Mouse (Mus musculus): ENCODE data around the gene Cebpa.

Gene Cebpa

GRCm38 (mm10) chr7:35120146-35120691, 1.1 kb downstream of the Cebpa start:
- peak; percentile 17 for DNase-seq

- DNase-seq: no peak
These were observed 2.1 kb downstream of the Cebpa start for GRCm38 (mm10) chr7:35121150-35121549.

DNA sequence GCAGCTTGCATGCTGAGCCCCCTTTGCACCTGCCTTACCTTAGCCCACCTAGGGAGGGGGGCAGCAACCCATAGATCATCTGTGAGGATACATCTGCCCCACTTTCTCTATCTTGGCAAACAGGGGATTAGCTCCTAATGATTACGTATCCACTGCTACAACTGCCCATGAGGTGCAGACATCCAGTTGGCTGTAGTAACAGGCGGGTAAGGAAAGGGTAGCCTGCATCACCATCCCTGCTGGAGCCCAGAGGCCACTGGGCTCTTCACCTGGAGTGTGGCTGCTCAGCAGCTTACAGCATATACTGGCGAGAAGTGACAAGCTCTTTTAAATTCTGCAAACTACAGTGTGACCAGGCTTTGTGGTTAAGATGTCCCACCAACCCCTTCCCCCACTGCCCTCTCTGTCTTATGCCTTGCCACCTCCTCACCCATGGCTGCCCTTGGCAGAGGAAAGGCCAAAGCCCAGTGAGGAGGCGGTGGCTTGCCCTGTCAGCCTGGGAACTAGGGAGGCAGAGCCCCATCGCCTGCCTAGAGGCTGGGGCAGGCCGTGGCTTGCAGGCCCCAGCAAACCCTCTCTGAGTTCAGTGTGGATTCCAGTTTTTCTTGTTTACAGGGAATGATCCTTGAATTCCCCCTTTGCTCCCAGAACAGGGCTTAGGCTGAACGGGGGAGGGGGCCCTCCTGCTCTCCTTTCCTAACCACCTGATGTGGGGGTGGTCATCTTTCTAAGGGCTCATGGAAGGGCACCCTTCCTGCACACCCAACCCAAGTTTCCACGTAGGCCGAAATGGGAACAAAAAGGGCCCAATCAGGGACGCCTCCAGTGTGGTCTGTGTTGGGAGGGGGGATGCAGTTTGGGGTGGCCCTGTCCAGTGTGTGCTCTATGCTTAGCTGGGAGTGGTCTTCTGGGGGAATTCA, 3.6 kb downstream of the Cebpa start:
- DNase-seq: no peak

- DNase-seq: no peak
These were observed 4.4 kb downstream of the Cebpa start for GRCm38 (mm10) chr7:35123431-35123953.

GRCm38 (mm10) chr7:35124216-35124615, 5.1 kb downstream of the Cebpa start:
- DNase-seq: no peak

- no peak for DNase-seq
These were observed 5.7 kb downstream of the Cebpa start for GRCm38 (mm10) chr7:35124745-35125144.

DNA sequence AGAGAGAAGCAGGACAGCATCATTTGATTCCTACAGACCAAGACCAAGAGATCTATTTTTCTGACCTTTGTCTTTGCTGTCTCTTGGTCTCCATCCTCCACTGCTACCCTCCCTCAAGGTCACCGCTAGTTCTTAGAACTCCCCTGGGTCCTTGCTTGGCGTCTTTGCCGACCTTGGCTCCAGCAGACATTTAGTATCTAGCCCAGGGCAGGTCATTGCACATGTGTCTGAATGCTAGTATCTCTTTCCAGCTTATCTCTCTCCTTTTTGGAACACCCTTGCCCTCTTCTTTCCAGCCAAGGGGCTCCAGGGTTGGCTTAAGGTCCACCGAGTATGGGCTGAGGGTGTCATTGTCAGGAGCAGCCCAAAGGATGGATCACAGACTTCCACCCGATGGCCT, 6.9 kb downstream of the Cebpa start:
- no peak for DNase-seq

DNA sequence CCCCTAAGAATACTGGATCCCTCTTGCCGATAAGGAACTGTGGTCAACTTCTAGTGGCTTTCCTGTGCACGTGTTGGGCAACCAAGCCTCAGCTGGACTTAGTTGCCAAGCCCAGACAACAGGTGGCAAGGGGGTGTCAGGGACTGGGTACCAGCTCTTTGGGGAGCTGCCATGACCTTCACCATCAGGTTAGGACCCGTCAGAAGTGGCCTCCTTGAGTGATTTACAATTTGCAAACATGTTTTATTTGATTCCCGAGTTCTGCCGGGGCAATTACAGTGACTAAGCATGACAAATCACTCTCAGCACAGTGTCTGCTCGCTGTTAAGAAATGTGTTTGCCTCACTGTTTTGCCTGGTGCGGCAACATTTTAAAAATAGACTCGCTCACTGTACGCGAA, 7.9 kb downstream of the Cebpa start:
- DNase-seq: no peak

DNA sequence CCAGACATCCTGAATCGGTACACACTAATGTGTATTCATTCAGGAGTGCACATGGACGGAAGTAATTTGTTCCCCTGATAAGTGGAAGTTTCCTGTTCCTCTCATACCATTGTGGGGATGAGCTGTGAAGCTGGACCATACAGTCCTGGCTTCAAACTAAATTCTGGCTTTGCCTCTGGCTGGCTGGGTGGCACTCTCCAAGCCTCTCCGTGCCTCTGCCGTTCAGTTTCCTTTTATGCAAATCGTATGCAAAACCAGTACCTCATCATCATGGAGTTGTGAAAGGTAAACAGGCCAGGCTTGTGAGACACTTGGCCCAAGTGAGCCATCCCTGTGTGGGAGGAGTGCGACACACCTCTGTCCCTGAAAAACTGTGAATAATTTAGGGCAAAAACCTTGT, 8.6 kb downstream of the Cebpa start:
- DNase-seq: no peak

DNA sequence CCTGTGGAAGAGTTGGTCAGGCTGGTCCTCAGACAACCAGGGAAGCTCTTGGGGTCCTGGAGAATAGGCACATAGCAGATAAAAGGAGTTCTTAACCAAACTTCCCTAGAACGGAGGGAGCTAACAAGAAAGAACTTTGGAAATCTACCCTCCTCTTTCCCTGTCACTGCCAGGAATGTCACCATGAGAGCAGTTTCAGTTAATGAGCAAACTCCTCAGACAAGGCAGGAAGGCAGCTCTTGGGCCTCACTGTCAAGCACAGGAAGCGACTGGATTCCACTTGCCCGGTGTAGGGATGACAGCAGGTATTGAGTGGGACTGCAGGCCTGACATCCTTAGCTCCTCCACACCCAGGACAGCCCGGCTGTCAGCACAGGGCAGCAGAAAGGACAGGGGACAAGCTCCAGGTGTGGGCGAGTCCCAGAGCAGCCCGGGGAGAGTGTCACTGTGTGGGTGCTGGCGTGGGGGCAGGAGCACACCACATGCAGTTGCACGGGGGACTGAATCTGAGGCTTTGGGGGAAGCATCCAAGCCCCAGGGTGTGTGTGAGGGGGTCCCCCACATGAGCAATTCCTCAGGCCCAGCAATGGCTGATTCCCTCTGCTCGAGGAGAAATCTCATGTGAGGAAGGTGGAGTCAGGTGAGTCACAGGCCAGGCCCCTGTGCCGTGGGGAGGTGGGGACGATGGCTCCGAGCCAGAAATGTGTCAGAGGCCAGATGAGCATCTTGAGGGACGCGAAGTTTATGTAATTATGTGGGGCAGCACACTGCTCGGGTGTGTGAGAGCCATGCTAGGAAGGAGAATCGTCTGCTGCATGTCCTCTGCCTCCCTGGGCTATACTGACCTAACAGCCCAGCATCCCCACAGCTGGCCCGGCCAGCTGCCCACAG, 9.8 kb downstream of the Cebpa start:
- DNase-seq: no peak

DNA sequence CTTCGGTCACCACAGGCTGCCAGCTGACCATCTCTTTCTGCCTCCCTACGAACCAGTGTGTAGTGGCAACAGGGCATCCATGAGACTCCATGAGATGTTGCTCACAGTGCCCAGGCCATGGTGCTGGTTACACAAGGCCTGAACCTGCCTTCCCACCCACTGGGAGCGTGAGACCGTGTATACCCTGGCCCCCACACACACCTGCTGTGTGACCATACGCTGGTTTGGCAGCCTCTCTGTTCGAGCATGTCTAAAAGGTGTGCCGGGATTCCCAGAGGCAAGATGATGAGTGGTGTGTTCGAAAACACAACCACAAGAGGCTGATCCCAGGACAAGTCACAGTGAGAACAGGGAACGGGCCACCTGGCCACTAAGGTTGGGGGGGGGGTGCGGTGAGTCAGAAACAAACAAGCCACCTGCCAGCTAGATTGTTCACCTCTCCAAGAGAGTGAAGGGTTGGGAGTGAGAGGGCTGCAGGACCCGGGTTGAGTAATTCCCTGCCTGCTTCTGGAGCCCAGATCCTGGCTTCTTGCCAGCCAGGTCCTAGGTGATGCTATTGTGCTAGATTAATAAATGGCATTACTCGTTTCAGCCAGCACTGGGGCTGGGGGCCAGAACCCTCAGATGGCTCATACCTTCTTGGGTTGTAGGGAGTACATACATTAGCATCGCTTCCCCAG, 11.1 kb downstream of the Cebpa start:
- DNase-seq: no peak

DNA sequence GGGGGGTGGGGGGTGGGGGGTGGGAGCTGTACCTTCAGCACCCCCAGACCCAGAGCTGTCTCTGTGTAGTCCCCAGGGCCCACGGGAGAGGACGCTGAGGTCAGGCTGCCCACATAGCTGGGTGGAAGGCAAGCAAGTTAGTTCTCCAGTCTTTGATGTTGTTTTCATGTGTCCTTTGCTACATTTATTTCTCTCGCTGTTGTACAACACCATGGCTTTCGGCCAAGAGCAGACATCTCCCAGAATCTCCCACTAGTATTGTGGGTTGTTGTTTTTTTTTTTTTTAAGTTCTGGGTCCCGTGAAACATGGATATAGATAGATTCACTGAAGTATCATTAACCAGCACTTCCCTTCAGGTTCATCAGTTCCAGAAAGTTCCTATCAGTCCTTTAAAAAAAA, 11.8 kb downstream of the Cebpa start:
- no peak for DNase-seq

GRCm38 (mm10) chr7:35131601-35132000, 12.5 kb downstream of the Cebpa start:
- DNase-seq: no peak

DNA sequence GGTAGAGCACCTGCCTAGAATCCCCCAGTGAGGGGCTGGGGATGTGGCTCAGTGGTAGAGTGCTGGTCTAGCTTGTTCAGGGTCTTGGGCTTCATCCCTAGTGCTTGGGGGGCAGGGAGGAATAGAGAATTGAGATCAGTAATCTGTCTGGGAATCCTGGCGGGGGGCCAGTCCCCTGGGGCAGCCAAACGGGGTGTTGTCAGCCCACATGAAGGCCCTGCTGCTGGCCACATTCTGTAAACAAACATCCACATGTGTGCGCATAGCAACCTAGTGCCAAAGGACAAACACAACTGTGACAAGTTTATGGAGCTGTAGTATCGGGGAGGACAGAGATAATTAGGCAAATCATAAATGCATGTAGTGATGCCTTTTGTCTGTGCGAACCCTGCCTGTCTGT, 15.5 kb downstream of the Cebpa start:
- no peak for DNase-seq

DNA sequence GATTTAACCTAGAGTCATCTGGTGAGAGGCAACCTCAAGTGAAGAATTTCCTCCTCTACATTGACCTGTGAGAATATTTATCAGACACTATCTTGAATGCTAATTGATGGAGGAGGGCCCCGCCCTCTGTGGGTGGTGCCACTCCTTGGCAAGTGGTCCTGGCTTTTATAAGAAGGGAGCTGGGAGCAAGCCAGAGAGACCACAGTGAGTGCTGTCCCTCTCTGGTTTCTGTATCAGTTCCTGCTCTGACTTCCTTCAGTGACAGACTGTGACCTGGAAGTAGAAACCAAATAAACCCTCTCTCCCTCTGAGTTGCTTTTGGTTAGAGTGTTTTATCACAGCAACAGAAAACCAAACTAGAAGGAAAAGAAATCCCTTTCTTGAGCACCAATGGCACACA, 18.4 kb downstream of the Cebpa start:
- DNase-seq: no peak

GRCm38 (mm10) chr7:35138481-35138880, 19.4 kb downstream of the Cebpa start:
- no peak for DNase-seq

DNA sequence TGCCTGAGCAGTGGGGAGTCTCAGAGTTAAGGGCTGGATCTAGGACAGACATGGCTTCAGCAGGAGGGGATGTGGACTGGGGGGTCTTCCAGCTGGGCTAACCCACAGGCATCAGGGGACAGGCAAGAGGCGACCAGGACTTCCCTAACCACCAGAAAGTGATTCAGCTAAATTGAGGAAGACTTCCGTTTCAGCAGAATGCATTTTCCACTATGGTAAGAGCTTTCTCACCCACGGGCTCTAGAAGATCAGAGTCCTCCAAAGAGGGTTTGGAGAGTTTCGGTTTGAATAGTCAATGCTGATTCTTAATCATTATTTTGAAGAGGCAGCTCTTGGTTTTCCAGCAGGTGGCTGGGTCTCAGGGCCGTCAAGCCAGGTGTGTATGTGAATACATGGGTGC, 20.8 kb downstream of the Cebpa start:
- DNase-seq: no peak

- DNase-seq: no peak
These were observed 22.4 kb downstream of the Cebpa start for GRCm38 (mm10) chr7:35141519-35141918.

DNA sequence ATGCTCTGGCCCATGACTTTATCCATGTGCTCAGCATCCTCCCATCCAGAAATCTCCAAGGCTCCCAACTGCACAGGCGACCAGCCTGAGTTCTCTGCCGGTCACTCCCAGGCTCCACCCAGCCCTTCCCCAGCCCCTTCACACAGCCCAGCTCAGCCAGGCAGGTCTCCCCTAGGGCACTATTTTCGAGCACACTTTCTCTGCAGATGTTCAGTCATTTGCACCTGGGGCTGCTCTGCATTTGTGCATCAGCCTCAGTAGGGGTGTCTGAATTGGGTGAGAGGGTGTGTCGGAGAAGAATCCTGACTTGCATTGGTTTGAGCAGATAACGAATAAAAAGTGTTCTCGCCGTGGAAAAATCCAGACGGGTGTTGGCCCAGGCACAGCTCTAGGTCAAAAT, 23.4 kb downstream of the Cebpa start:
- no peak for DNase-seq

DNA sequence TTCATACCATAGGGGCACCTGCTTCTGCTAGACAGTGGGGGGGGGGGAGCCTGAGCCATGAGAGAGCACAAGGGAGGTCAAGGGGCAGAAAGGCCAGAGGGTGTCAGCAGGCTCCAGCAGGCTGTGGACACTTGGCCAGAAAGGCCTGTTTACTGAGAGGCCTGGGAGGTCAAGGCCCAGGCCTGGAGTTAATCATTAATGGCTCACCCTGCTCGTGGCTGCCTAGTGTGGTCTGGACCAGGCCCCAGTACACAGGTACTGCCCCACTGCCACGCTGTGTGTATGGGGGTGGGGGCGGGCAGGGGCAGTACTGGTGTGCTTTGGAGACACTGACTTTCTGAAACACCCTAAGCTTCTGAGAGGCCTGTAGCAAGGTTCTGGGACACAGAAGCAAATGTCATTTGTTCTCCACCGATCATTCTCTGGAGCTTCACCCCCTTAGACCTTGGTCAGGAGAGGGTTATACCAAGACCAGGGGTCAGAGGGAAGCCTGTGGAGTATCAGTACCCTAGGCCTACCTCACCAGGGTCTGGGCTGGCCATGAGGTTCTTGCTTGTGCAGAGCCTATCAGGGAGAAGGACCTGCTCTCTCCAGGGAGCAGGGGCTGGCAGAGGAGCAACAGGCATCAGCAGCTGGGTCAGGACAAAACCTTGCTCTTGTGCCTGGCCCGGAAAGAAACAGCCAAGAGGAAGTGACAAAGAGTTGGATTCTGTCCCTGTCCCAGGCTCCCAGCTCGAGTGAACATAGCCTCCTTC, 24.9 kb downstream of the Cebpa start:
- DNase-seq: no peak

- no peak for DNase-seq
These were observed 26.0 kb downstream of the Cebpa start for GRCm38 (mm10) chr7:35145068-35145467.

GRCm38 (mm10) chr7:35146269-35146668, 27.2 kb downstream of the Cebpa start:
- no peak for DNase-seq

All from thymus, postnatal 4 days (tissue).